Mouse (Mus musculus) adrenal gland, adult 2 months (tissue): ENCODE data around the gene Srcin1. TPM values are rescaled to one million over a fixed set of nuclear protein-coding genes. Genes with fewer than 3 reads are reported as not detected.

Experiments
- DNase-seq: peaks from one replicate; pipeline ENCODE4 v3.0.0; 2021
- polyA plus RNA-seq: library from polyadenylated mRNA; depleted of rRNA; stranded (reverse); fragments of >200 nt; gene quantifications from 2 replicates; pipeline ENCODE4 v1.2.3, GENCODE M21; 2012
- total RNA-seq, 2 experiments: library from RNA; stranded (reverse); gene quantifications; 2 replicates each; pipeline ENCODE4 v1.2.3; 2021

The Srcin1 gene
- total and polyA plus RNA-seq, 3 experiments = 11.2 to 13.9 (median 13.8) TPM

GRCm38 (mm10) chr11:97534442-97535307 lies 41.3 kb downstream of the Srcin1 start:
- DNase-seq = peak; percentile 47

DNA sequence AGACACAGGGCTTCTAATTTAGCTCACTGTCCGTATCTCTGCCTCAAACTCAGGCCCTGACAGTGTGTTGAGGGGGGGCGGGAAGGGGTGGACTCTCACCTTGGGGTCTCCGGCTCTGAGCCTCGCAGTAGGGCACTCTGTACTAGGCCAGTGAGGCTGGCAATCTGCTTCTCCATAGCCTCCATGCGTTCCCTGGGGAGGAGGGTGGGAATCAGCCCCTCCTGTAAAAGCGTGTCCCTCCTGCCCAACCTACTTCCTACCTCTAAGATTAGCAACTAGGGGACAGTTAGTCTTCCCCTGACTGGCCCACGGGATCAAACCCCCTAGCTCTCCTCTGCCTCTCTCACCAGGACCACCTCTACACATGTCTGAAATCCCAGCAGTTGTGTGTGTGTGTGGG lies 42.3 kb downstream of the Srcin1 start:
- no peak for DNase-seq

GRCm38 (mm10) chr11:97532950-97533582 lies 42.9 kb downstream of the Srcin1 start:
- no peak for DNase-seq

DNA sequence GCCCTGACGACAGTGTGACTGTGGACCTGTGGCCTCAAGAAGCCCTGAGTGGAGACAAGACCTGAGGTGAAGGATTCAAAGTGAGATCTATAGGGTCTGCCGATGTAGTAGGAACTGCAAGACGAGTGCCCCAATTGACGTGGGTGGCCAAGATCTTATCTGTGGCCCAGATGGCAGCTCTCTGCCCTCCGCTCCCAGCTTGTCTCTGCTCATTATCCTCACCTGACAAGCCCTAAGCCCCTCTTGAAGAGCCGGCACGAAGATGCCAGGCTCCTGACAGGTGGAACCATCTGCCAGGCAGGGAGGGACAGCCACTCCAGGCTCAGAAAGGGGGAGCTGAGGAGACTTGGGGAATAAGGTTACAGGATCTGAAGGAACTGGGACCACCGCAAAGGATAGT lies 43.6 kb downstream of the Srcin1 start:
- no peak for DNase-seq

DNA sequence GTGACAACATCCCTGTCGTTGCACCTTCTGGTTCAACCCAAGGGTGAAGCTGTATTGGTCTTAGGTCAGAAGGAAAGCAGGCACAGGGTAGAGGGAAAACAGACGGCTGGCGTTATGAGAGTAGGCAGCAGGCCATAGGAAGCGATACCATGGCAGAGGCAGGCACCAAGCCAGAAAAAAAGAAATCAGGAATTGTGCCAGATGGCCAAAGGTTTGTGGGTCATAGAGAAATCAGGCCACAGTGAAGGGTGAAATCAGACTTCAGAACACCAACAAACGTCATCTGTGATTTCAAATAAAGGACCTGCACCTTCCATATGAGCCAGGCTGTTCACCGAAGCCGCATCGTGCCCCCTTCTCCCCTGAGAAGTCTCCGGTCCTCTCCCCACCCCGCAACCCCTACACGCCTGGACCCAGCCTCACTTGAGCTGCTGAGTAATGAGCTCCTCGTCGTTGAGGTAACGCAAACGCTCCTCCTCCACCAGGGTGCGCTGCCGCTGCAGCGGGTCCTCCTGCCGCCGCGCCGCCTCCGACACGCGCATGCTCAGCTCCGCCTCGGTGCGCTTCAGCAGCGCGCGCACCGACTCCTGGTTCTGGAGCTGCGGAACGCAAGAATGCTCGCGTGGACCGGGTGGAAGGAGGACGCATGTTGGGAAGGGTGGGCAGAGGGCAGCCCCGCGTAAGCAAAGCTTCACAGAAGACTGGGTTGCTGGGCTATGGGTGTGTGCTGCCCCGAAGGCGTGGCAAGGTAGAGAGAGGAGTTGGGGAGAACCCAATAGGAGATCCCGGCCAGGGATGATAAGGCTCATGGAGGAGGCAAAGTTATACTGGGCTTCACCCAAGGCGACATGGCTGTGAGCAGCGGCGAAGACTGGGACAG lies 44.4 kb downstream of the Srcin1 start:
- peak; percentile 94 for DNase-seq

- DNase-seq = no peak
These were observed 45.0 kb downstream of the Srcin1 start for GRCm38 (mm10) chr11:97530961-97531360.

GRCm38 (mm10) chr11:97530069-97530468 lies 45.9 kb downstream of the Srcin1 start:
- DNase-seq = no peak

GRCm38 (mm10) chr11:97528282-97528808 lies 47.6 kb downstream of the Srcin1 start:
- no peak for DNase-seq

DNA sequence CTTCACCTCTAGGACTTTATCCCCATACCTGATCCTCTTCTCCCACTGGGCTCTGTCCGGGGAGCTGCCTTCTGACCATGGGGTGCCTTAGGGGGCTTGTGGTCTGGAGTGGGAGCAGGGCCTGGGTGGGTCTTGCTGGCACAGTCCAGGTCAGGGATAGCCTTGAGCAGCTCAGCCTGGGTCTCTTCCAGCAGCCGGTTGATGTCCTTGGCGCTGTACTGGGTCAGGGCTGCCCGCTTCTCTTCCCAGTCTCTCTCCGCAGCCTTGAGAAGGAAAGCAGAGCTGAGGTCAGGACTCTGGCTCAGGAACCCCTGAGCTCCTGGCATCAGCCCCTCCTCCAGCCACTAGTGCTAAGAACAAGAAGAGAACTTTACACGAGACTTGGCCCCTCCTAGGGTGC lies 50.7 kb downstream of the Srcin1 start:
- peak; percentile 91 for DNase-seq

DNA sequence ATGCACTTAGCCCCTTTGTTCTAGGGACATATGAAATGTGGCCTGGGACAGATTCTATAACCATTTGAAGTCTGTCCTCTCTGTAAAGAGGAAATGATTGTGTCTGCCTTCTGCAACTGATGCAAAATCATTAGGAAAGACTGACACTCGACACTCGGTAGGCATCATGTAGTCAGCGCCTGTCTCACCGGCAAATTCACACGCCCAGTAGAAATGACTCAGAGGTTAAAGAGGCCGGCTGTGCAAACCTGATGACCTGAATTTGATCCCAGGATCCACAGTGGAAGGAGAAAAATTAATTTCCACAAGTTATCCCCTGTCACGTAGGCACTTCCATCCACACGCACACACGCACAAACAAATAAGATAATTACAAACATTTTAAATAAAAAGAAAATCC lies 51.7 kb downstream of the Srcin1 start:
- peak; percentile 66 for DNase-seq

GRCm38 (mm10) chr11:97523827-97524261 lies 52.1 kb downstream of the Srcin1 start:
- DNase-seq = peak; percentile 87

DNA sequence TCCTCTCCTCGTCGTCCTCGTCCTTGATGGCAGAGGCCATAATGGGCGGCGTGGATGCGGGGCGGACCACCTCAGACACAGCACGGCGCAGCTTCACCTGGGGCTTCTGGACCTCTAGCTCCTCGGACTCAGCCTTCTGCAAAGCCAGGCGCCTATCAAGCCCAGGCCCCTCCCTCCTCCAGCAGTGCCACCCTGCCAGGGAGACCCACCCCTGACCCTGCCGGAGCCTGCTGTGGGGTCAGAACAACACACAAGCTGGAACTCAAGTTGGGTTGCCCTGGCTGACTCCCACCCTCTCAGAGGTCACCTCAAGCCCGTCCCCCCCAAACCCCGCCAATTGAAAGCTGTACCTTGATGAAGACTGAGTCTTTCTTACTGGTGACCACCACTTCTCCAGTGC lies 52.9 kb downstream of the Srcin1 start:
- peak; percentile 54 for DNase-seq

GRCm38 (mm10) chr11:97521741-97522474 lies 54.1 kb downstream of the Srcin1 start:
- DNase-seq = peak; percentile 61

GRCm38 (mm10) chr11:97520541-97520940 lies 55.4 kb downstream of the Srcin1 start:
- DNase-seq = no peak

- DNase-seq = no peak
These were observed 62.9 kb downstream of the Srcin1 start for GRCm38 (mm10) chr11:97513066-97513465.

DNA sequence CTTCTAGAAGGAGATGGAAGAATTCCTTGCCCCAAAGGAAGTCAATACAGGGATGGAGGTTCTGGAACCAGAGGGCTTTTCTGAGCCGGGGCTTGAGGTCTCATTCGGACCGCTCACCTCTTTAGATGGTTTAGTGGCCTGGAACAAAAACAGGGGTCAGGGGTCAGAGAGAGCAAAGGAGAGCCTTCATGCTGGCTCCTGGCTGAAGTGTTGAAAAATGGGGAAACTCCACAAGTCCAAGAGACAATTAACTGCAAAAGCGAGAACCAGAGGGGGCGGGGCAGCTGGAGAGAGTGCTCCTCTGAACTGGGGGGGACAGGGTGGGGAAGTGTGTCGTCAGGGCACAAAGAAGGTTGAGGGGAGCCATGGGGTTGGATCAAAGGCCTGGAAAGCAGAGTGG lies 63.5 kb downstream of the Srcin1 start:
- DNase-seq = no peak

DNA sequence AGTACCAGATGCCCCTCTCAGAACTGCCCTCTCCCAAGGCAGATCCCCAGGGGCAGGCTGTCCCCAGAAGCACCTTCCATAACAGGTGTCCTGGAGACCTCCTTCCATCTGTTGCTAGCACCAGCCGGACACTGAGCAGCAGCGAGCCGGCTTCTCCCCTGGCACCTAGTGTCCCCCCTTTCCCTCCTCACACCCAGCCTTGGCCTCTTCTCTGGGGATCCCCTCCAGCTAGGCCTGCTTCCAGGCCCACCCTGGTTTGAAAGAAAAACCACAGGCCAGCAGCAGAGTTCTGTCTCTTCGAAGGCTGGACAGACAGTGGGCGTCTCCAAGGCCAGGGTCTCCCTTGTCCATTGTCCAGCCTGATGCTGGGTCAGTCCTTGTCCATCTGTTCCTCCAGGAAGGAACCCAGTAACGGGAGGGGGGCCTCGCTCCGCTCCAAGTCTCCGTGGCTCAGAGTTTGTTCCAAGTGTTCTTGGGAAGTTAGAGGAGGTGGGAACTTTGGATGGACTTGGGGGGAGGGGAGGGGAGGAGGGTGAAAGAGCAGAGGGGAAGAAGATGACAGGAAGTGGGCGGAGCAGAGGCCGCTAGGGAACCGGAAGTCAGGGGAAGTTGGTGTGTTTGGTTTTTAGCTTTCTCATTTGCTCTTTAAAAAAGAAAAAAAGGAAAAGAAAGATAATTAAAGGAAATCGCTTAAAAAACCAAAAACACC lies 64.2 kb downstream of the Srcin1 start:
- no peak for DNase-seq

DNA sequence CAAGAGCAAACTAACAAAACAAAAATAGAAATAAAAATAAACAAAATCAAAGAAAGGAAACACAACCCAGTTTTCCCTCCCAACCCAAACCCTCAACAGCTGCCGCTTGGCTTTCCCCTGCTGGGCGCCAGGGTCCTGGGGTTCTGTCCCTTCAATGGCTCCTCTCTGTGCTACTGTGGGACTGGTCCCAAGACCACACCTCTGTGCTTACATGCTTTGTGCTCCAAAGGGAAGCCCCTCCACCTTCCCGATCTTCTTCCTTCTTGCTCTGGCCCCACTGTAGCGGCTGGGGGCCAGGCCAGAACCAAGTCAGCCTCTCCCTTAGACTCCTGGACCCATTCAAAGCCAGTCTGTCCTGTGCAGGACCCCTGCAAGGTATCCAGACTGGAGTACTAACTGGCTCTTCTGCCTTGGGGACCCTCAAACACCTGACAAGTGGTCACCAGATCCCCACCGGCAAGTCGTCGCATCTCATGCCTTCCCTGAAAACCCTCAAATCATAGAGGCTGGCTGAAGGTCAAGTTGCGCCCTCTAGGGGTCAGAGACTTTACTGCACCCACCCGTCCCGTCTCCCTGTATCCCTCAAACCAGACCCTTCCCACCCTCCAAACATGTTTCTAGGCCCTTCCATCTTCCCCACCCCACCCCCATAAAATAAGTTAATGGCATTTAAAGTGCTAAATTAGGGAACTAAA lies 64.9 kb downstream of the Srcin1 start:
- DNase-seq = peak; percentile 73

GRCm38 (mm10) chr11:97509715-97510485 lies 66.1 kb downstream of the Srcin1 start:
- no peak for DNase-seq
